ENCODE assay signal across 13 mouse cellular contexts in genomic region chr1:73507071-73507754, GRCm38 (mm10).
A peak's percentile ranks its signal among the peaks of the same experiment; 100 is the strongest.
DNase-seq lines count a peak whose midpoint lies in the region; ATAC-seq lines count a peak whose summit lies in the region.
"Had no signal": no experiment of that assay in that cellular context is flagged by ENCODE, and none has a peak within 500 bp of the region (broad histone marks: within the 10 kb centered on the region; RNA-seq: fewer than 3 reads in every experiment).

No protein-coding gene starts in this region.

- no peaks in the 10 kb centered on the region for H3K36me3 ChIP-seq in lung, embryonic 15.5 days
- H3K36me3 ChIP-seq: embryonic facial prominence, embryonic 15.5 days had no signal

- no peak overlapping the region for H3K27ac ChIP-seq in lung, embryonic 15.5 days
- H3K27ac ChIP-seq: embryonic facial prominence, embryonic 15.5 days; gastrocnemius, adult 2 months had no signal

- H3K4me1 ChIP-seq in lung, embryonic 15.5 days = peaks cover 5% of the 10 kb centered on the region; the same call in 1 of the 2 replicates
- H3K4me1 ChIP-seq: embryonic facial prominence, embryonic 15.5 days had no signal

- no peaks in the 10 kb centered on the region for H3K9me3 ChIP-seq in lung, embryonic 15.5 days
- H3K9me3 ChIP-seq: embryonic facial prominence, embryonic 15.5 days had no signal

- H3K9ac ChIP-seq in lung, embryonic 15.5 days = no peak overlapping the region
- H3K9ac ChIP-seq: embryonic facial prominence, embryonic 15.5 days had no signal

- H3K4me3 ChIP-seq in lung, embryonic 15.5 days = no peak overlapping the region
- H3K4me3 ChIP-seq: embryonic facial prominence, embryonic 15.5 days; gastrocnemius, adult 2 months had no signal

- 22% methylated on average over 10 of the region's 10 CpGs for WGBS in lung, embryonic 15.5 days

- H3K27me3 ChIP-seq in lung, embryonic 15.5 days = no peaks in the 10 kb centered on the region
- H3K27me3 ChIP-seq: embryonic facial prominence, embryonic 15.5 days had no signal

- ATAC-seq in lung, embryonic 15.5 days (ENCODE audit: borderline replicate concordance, extremely low read depth, low FRiP score, low TSS enrichment) = 0 out of 2 replicates have a peak, but pooled peaks have one; percentile 31
- no peak for ATAC-seq in erythroblast, adult 5-6 weeks (replicated peaks; ENCODE audit: low FRiP score, poor library complexity, severe bottlenecking)
- ATAC-seq: inflammation-experienced regulatory T-cells, adult 6 months had no signal

- DNase-seq in lung, adult 18-20 months = no peak
- peak; percentile 54 for DNase-seq in adrenal gland, postnatal 25 days
- DNase-seq in kidney, postnatal 10 days = peak; percentile 41
- peak; percentile 59 for DNase-seq in urinary bladder, postnatal 14 days (ENCODE audit: low spot score)
- no peak for DNase-seq in yolk sac, embryonic 10.5 days (ENCODE audit: low spot score)
- DNase-seq in right cerebral cortex, postnatal 14 days = no peak
- DNase-seq: cerebellum, postnatal 10 days; gastrocnemius, adult 2 months; lung, postnatal 10 days had no signal

- no peak overlapping the region for H3K4me2 ChIP-seq in lung, embryonic 15.5 days
- H3K4me2 ChIP-seq: embryonic facial prominence, embryonic 15.5 days had no signal

Comparison
In these comparisons a context has a peak if more than half of its experiments do, and no peak if none do; other contexts are left out.
1. DNase-seq: peak in adrenal gland, postnatal 25 days (single experiment), kidney, postnatal 10 days (single experiment) and urinary bladder, postnatal 14 days (single experiment); none in lung, adult 18-20 months (0 of 2), yolk sac, embryonic 10.5 days (single experiment) and right cerebral cortex, postnatal 14 days (single experiment).